Mouse (Mus musculus): ENCODE results near the gene Pon2. TPM values are rescaled to one million over a fixed set of nuclear protein-coding genes. Genes with fewer than 3 reads are reported as not detected.

Gene Pon2
- polyA plus RNA-seq (2017; shearing (Covaris generic)): 73.1 TPM

DNA sequence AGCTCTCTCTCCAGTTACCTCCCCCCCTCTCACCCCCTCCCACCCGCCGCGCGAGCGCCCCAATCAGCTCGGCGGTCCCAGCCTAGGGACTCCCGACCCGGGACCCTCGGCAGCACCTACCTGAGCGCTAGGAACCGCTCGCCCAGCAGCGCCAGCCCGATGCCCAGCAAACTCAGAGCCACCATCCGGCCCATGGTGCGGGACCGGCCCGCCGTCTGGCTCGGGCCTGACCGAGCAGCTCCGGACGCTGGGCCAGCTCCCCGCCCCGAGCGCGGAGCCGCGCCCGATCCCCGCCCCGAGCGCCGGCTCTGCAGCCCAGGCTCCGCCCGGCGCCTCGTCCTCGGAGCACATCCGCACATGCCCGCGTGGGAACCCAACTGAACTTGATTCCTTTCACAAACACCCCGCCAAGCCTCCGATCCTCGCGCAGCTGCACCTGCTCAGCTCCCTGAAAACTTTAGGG is at the start of gene Pon2:
Gene Pon2, minus strand, starts transcription at position 364 of the 463 bp plus-strand sequence.

DNA sequence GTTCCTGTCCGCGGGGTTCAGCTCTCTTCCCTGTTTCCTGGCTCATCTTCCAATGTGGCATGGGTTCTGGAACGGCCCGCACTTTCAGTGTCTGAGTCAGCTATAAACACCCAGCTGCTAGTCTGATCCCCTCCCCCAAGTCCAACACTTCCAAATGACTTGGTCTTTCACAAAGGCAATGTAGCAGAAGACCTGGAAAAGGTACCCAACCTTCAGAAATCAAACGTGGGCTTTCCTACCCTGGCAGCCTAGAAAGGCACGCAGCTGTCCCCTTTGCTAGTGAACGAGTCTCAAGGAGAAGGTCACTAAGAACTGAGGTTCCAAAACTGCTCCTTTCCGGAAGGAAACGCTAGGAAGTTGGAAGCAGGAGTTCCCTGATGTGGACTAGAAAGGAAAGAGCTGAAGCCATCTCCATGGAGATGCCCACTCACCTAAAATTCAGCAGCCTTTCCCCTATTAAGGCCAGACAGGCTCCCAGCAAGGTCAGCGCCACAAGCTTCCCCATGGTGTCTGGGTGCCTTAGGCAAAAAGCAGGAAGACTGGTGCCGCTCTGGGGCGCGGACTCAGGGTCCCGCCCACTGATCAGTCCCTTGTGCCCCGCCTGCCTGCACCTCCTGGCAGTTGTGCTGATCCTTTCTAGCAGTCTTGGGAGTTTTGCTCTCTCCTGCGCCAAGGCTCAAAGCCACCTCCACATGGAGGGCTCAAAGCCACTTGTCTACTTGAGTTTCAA is 42.4 kb downstream of the Pon2 start, which contains the start of gene Pon3:
Gene Pon3, minus strand, starts transcription at position 565 of the 730 bp plus-strand sequence.

Other genes with a start within 250 kb of the Pon2 start
- not detected for gene Pon1, start 104.5 kb downstream of the Pon2 start, polyA plus RNA-seq (2017; shearing (Covaris generic))
- 1.2 TPM for gene Pon3, start 42.2 kb downstream of the Pon2 start, polyA plus RNA-seq (2017; shearing (Covaris generic))
- 0.52 TPM for gene Asb4, start 84.9 kb upstream of the Pon2 start, polyA plus RNA-seq (2017; shearing (Covaris generic))
- gene Pdk4, start 197.9 kb upstream of the Pon2 start, polyA plus RNA-seq (2017; shearing (Covaris generic)): not detected

Measured in effector memory CD4-positive, alpha-beta T cell, adult 5 months (primary cell).